Mouse (Mus musculus) intestine, embryonic 14.5 days (tissue): ENCODE data around the gene Anxa10. TPM values are rescaled to one million over a fixed set of nuclear protein-coding genes. Genes with fewer than 3 reads are reported as not detected.

Source experiments
- ATAC-seq: fragments of 200-750 bp; cut with Nextera tagmentation; replicated peaks from 2 replicates; pipeline ENCODE4 v1.8.0; 2017; ENCODE audit warnings: low read depth, moderate number of reproducible peaks, moderate TSS enrichment, moderate library complexity; ENCODE audit not compliant: low FRiP score, low TSS enrichment
- DNase-seq: peaks from one replicate; pipeline ENCODE4 v3.0.0-alpha.2; 2018; ENCODE audit warnings: low spot score
- H3K27ac ChIP-seq: fragments of 300-500 bp; sonication (generic); 2 replicates; pipeline ENCODE4 v1.5.1; 2014; ENCODE audit warnings: low read depth, mild to moderate bottlenecking, control low read depth
- H3K27me3 ChIP-seq: fragments of 300-500 bp; sonication (generic); replicated peaks from 2 replicates; pipeline ENCODE4 v1.6.1; 2014; ENCODE audit warnings: low read length, control low read depth; ENCODE audit not compliant: control insufficient read depth, insufficient read depth
- H3K36me3 ChIP-seq: fragments of 300-500 bp; sonication (generic); 2 replicates; pipeline ENCODE4 v1.6.1; 2014; ENCODE audit warnings: low read length, control low read depth; ENCODE audit not compliant: control insufficient read depth, insufficient read depth
- H3K4me1 ChIP-seq: fragments of 300-500 bp; sonication (generic); replicated peaks from 2 replicates; pipeline ENCODE4 v1.6.1; 2014; ENCODE audit warnings: low read length, control low read depth, mixed read lengths; ENCODE audit not compliant: control insufficient read depth, insufficient read depth
- H3K4me2 ChIP-seq: fragments of 300-500 bp; sonication (generic); 2 replicates; pipeline ENCODE4 v1.6.1; 2014; ENCODE audit warnings: low read length
- H3K4me3 ChIP-seq: fragments of 300-500 bp; sonication (generic); 2 replicates; pipeline ENCODE4 v1.5.1; 2014; ENCODE audit warnings: low read depth, low read length, control low read depth, mixed read lengths
- H3K9ac ChIP-seq: fragments of 300-500 bp; sonication (generic); 2 replicates; pipeline ENCODE4 v1.6.1; 2014; ENCODE audit warnings: mild to moderate bottlenecking, low read length
- H3K9me3 ChIP-seq: fragments of 300-500 bp; sonication (generic); 2 replicates; pipeline ENCODE4 v1.6.1; 2016; ENCODE audit warnings: low read length, control low read depth; ENCODE audit not compliant: control insufficient read depth
- WGBS: fragments of 180-500 bp; shearing (Covaris S2); extraction: QIAGEN DNeasy Blood & Tissue Kit; methylation state at CpG from one replicate; pipeline ENCODE4 v1.1.7; 2014; 5-methylcytosine and 5-hydroxymethylcytosine counted together
- polyA plus RNA-seq: library from polyadenylated mRNA; unstranded; fragments of >200 nt; fragmentation: Nextera tagmentation; extraction: Ambion mirVana; gene quantifications from 2 replicates; pipeline ENCODE4 v1.2.1, GENCODE M21; 2014

Anxa10 gene
- 0.51 TPM in 1 of 2 replicates, not detected in the other for polyA plus RNA-seq

DNA sequence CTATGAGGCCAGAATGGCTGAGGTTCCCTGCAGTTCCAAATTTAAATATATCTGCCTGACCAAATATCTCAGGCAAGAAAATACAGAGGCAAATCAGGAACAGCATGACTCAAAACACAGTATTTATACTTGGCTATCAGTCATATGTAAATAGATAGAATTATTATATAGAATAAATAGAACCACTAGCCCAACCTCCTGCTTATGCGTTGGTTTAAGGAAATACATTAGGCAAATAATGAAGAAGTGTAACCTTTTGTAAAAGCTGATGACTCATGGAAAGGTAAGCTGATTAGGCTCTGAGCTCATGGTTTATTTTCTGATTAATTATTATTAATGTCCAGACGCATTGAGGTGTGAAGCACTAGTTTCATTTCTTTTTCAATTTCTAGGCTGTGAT is at the start of gene Anxa10:
Gene Anxa10 (minus strand): TSS at position 53 of the 400 bp plus-strand sequence.
- Histone ChIP-seq H3K27ac (no peak within 1 kb of the TSS), H3K9ac (no peak within 1 kb of the TSS), H3K27me3 (no peaks in the 10 kb centered on the region), H3K36me3 (no peaks in the 10 kb centered on the region), H3K4me3 (no peak within 1 kb of the TSS), H3K4me1 (no peaks in the 10 kb centered on the region), H3K4me2 (no peak within 1 kb of the TSS), H3K9me3 (no peaks in the 10 kb centered on the region)
- DNase-seq = no peak
- 83% methylated on average over 2 of the region's 2 CpGs for WGBS
- ATAC-seq = no peak

GRCm38 (mm10) chr8:62132662-62133366 is 9.9 kb upstream of the Anxa10 start:
- Histone ChIP-seq H3K27ac (no peak overlapping the region), H3K27me3 (no peaks in the 10 kb centered on the region), H3K4me1 (no peaks in the 10 kb centered on the region), H3K36me3 (no peaks in the 10 kb centered on the region), H3K9ac (no peak overlapping the region), H3K9me3 (no peaks in the 10 kb centered on the region), H3K4me2 (no peak overlapping the region), H3K4me3 (no peak overlapping the region)
- no peak for ATAC-seq
- 84% methylated on average over 3 of the region's 3 CpGs for WGBS
- DNase-seq = no peak

DNA sequence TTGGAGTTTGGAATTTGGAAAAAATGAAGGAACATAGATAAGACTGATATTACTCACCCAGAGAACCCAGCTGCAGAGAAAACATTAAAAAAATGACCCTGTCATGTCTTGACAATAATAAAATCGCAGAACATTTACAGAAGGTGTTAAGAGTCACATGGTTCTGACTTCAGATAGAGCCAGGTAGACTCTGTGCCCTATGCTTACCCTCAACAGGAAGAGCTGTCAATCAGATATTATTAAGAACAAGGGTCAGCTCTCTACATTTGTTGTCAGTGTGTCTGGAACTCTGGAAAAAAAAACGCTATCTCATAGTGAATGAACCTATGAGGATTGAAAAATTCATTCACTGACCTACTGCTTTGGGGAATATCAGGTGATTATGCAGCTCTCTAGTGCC is 25.7 kb downstream of the Anxa10 start:
- no peaks in the 10 kb centered on the region for H3K4me1 ChIP-seq
- 89% methylated on average over 2 of the region's 2 CpGs for WGBS
- H3K27ac ChIP-seq = no peak overlapping the region
- no peak overlapping the region for H3K4me2 ChIP-seq
- no peak overlapping the region for H3K4me3 ChIP-seq
- ATAC-seq = no peak
- H3K9ac ChIP-seq = no peak overlapping the region
- H3K27me3 ChIP-seq = no peaks in the 10 kb centered on the region
- no peak for DNase-seq
- H3K36me3 ChIP-seq = no peaks in the 10 kb centered on the region
- no peaks in the 10 kb centered on the region for H3K9me3 ChIP-seq

DNA sequence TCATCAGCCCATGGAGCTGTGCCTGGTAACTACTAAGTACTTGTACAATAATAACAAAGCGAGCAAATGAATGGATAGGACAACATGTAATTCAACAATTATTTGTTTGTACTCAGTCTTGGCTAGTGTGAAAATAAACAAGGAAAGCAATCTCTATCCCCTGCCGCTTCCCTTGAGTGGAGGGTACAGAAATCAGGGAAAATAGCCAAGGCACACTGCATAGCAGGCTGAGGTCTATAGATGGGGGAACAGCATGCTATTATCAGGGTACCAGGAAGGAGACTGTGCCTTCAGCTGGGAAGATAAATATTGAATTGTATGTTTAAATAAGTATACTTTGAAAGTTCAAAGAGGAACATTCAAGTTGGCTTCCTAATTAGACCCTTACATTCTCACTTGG is 41.1 kb downstream of the Anxa10 start:
- Histone ChIP-seq H3K9me3 (no peaks in the 10 kb centered on the region), H3K27me3 (no peaks in the 10 kb centered on the region), H3K27ac (no peak overlapping the region), H3K36me3 (no peaks in the 10 kb centered on the region), H3K4me3 (no peak overlapping the region), H3K9ac (no peak overlapping the region), H3K4me1 (no peaks in the 10 kb centered on the region), H3K4me2 (no peak overlapping the region)
- DNase-seq (no peak), ATAC-seq (no peak)
- WGBS = 91% methylated on average over 2 of the region's 2 CpGs

DNA sequence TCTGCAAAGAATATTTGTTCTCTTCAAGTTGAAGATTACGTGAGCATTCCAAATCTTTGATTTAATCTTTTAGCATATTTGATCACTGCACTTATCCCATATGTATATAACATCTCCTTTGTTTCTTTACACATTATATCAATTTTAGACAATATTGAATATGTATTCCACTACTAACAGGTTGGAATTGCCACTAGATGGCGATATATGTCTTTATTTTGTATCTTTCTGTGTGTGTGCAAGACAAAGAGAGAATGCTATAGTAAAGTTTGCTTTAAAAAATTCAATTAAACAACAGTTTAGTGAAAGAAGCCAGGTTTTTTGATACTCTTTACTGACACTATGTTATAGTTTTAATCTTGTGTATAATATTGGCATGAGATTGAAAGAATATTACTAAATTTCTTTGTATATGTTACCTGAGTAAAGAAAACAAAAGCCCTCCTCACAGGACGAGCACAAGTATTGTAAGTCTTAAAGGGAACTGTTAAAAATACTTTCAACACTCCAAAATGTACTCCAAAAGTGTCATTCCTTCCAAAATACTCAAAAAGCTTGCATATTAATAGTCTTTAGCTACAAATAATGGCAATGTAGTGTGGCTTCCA is 42.7 kb downstream of the Anxa10 start:
- DNase-seq (no peak), ATAC-seq (0 out of 2 replicates have a peak, but pooled peaks have one; percentile 40)
- Histone ChIP-seq H3K27me3 (no peaks in the 10 kb centered on the region), H3K4me3 (no peak overlapping the region), H3K36me3 (no peaks in the 10 kb centered on the region), H3K9me3 (no peaks in the 10 kb centered on the region), H3K9ac (no peak overlapping the region), H3K4me1 (no peaks in the 10 kb centered on the region), H3K27ac (no peak overlapping the region), H3K4me2 (no peak overlapping the region)
- WGBS = 41% methylated on average over 3 of the region's 3 CpGs

GRCm38 (mm10) chr8:62068305-62068704 is 54.6 kb downstream of the Anxa10 start:
- Histone ChIP-seq H3K9ac (no peak overlapping the region), H3K27me3 (no peaks in the 10 kb centered on the region), H3K9me3 (no peaks in the 10 kb centered on the region), H3K36me3 (no peaks in the 10 kb centered on the region), H3K4me1 (no peaks in the 10 kb centered on the region), H3K4me3 (no peak overlapping the region), H3K27ac (no peak overlapping the region), H3K4me2 (no peak overlapping the region)
- ATAC-seq = no peak
- DNase-seq = no peak

DNA sequence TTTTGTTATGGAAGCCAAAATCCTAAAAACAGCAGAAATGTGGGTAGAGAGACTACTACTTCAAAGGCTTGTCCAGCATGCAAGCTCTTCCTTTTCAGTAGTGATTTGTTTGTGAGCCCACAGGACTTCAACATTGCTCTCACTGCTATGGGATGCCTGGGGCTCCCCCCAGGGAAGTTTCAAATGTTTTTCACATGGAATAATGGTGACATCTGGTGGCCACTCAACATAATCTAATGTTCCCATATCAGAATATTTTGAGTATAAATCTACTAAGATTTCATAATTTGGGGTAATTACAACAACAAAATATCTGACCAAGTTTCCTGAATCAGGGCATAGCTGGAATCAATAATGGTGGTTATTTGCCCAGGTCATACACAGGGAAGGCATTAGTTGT is 62.6 kb downstream of the Anxa10 start:
- Histone ChIP-seq H3K4me3 (no peak overlapping the region), H3K36me3 (no peaks in the 10 kb centered on the region), H3K27me3 (no peaks in the 10 kb centered on the region), H3K4me1 (no peaks in the 10 kb centered on the region), H3K9me3 (no peaks in the 10 kb centered on the region), H3K9ac (no peak overlapping the region), H3K27ac (no peak overlapping the region), H3K4me2 (no peak overlapping the region)
- DNase-seq = no peak
- ATAC-seq = no peak

- WGBS = 43% methylated on average over 2 of the region's 2 CpGs
- DNase-seq (no peak), ATAC-seq (no peak)
Observed at GRCm38 (mm10) chr8:62046809-62047208, 76.1 kb downstream of the Anxa10 start.

GRCm38 (mm10) chr8:62034351-62034750 is 88.6 kb downstream of the Anxa10 start:
- DNase-seq = no peak
- ATAC-seq = no peak
- WGBS = 77% methylated on average over 3 of the region's 3 CpGs

More at GRCm38 (mm10) chr8:62046809-62047208, 76.1 kb downstream of the Anxa10 start:
- Histone ChIP-seq H3K27ac (no peak overlapping the region), H3K27me3 (no peaks in the 10 kb centered on the region), H3K4me3 (no peak overlapping the region), H3K9ac (no peak overlapping the region), H3K4me1 (no peaks in the 10 kb centered on the region), H3K9me3 (no peaks in the 10 kb centered on the region), H3K36me3 (no peaks in the 10 kb centered on the region), H3K4me2 (no peak overlapping the region)

More at GRCm38 (mm10) chr8:62034351-62034750, 88.6 kb downstream of the Anxa10 start:
- no peaks in the 10 kb centered on the region for H3K36me3 ChIP-seq
- H3K27me3 ChIP-seq = no peaks in the 10 kb centered on the region
- no peaks in the 10 kb centered on the region for H3K9me3 ChIP-seq
- H3K4me3 ChIP-seq = no peak overlapping the region
- H3K27ac ChIP-seq = no peak overlapping the region
- H3K4me2 ChIP-seq = no peak overlapping the region
- no peak overlapping the region for H3K9ac ChIP-seq
- H3K4me1 ChIP-seq = no peaks in the 10 kb centered on the region
